Mouse (Mus musculus) heart, adult 2 months (tissue): ENCODE measurements around the gene Gprc5b.

Source experiments
- CTCF ChIP-seq: fragments of 200-600 bp; IDR thresholded peaks from 2 replicates; pipeline ENCODE4 v1.8.1; 2022; ENCODE audit warnings: antibody characterized with exemption, mild to moderate bottlenecking, moderate library complexity
- EP300 ChIP-seq: fragments of 200-500 bp; IDR thresholded peaks from 2 replicates; pipeline ENCODE4 v1.6.1; 2011; ENCODE audit warnings: low read depth, low read length, control low read depth; ENCODE audit not compliant: insufficient read depth
- POLR2A ChIP-seq: fragments of 200-500 bp; IDR thresholded peaks from 2 replicates; pipeline ENCODE4 v1.6.1; 2011; ENCODE audit warnings: mild to moderate bottlenecking, low read depth, low read length, control low read depth; ENCODE audit not compliant: insufficient read depth

GRCm38 (mm10) chr7:118954968-118955367 is 40.0 kb downstream of the Gprc5b start:
- no peak for TF ChIP-seq POLR2A
- TF ChIP-seq CTCF: no peak
- no peak for TF ChIP-seq EP300
